Mouse (Mus musculus) embryonic fibroblast, embryonic 13.5 days (primary cell): ENCODE data around the gene Gucy2e.

ENCODE experiments used
- CTCF ChIP-seq: IDR thresholded peaks from 2 replicates; pipeline ENCODE4 v1.5.1; 2011; ENCODE audit warnings: mild to moderate bottlenecking, control low read depth, low read length, moderate library complexity, borderline replicate concordance; ENCODE audit not compliant: insufficient read depth
- POLR2A ChIP-seq: IDR thresholded peaks from 2 replicates; pipeline ENCODE4 v1.6.1; 2011; ENCODE audit warnings: low read depth, mild to moderate bottlenecking, control low read depth, low read length, moderate library complexity

DNA sequence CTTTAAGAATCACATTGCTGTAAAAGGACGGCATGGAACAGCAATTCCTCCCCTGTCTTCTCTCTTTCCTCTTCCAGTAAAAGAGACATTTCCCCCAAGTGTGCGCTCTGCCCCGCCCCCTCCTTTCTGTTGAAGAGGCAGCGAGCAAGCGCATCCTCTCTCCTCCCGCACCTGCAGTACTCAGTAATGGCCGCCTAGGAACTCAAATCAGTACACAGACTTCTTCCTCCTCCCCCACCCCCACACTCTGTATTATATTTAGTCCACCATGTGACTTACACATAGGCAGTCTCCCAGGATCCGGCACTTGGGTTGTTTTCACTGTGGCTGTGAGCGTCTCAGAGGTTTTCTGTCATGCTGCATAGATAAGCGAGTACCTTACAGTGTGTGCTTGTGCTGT is 29.4 kb upstream of the Gucy2e start:
- TF ChIP-seq CTCF (no peak), POLR2A (no peak)
